Mouse (Mus musculus) layer of hippocampus, postnatal 14 days (tissue): ENCODE data around the gene Tssk4. TPM values are rescaled to one million over a fixed set of nuclear protein-coding genes. Genes with fewer than 3 reads are reported as not detected.
A peak's percentile ranks its signal among the peaks of the same experiment; 100 is the strongest.

ENCODE experiments used
- DNase-seq, 2 experiments: peaks; one replicate each; pipeline ENCODE4 v3.0.0; 2021 to 2022; ENCODE audit warnings: low spot score in 2 of 2, mixed read lengths in 1 of 2
- long read RNA-seq, 2 experiments: library from polyadenylated mRNA; stranded (forward); transcript quantifications; one replicate each; pipeline ENCODE4 v2.0.0; 2021
- total RNA-seq, 2 experiments: library from RNA; stranded (reverse); gene quantifications; 2 replicates each; pipeline ENCODE4 v1.2.3; 2021

Gene Tssk4
- under 1 TPM; 0.81 to 0.90 TPM for total RNA-seq
- long read RNA-seq, experiment 1 = 0 reads
- long read RNA-seq, experiment 2 = 0 reads

GRCm38 (mm10) chr14:55649884-55650283 is at the start of gene Tssk4:
Gene Tssk4, plus strand, starts transcription at chr14:55650184.
- no peak for DNase-seq

- no peak for DNase-seq
These were observed 46.7 kb upstream of the Tssk4 start, which contains the start of gene Irf9 for GRCm38 (mm10) chr14:55603271-55603632. Gene Irf9, plus strand, starts transcription at chr14:55603571.

DNA sequence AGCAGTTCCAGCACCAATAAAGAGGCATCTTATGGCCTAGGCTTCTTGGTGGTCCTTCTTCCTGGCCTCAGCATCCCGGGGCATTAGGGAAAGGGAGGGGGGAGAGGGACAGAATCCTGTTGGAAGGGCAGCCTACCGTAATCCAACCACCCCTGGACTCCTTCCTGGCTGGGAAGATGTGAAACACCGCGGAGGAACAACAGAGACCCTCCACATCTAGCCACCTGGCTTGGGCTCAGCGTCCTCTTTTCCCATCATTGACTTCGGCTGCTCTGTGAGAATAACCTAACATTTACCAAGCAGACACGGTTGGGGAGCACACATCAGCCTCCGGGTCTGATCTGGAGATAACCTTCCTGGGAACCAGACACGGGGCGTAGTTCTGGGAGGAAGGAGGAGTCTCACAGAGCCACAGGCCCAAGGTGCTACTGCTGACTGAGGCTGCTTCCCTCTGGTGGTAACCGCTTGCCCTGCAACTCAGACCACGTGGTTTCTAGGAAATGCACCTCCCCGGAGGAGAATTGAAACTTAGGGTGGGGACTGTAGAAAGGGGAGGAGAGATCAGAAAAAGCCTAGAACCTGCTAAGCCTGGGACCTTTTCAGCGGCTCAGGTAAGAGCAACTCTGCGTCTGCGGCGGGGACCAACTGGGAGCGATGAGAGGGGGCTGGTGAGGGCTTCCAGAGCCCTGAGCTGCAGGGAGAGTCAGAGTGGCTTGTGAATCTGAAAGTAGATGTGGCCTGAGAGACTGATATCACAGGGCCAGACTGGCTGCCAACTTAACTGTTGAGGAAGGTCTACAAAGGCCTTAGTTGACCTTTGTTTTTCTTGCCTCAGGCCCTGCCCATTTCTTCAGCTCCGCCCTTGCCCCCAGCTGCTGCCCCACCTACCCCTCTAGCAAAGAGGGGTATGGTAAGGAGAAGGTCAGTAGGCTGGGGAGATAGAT is 46.1 kb upstream of the Tssk4 start:
- DNase-seq = peak; percentile 84 to 88

- no peak for DNase-seq
These were observed 45.2 kb upstream of the Tssk4 start for GRCm38 (mm10) chr14:55604823-55605222.

GRCm38 (mm10) chr14:55605743-55606459 is 44.1 kb upstream of the Tssk4 start:
- DNase-seq = no peak

DNA sequence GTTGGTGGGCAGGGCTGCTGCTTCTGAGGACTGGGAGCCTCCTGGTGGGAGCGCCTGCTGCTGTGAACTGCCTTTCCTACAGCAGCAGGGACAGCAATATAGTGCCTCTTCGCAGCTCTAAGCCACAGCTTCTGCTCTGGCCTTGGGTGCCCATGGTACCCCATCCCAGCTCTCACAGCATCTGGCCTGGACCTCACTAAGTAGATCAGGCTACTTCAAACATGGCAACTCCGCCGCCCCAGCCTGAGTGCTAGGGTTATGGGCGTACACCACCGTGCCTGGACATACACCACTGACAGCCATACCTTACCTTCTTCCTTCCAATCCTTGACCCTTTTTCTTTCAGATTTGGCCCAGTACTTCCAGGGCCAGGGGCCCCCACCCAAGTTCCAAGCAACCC is 41.6 kb upstream of the Tssk4 start:
- no peak for DNase-seq

DNA sequence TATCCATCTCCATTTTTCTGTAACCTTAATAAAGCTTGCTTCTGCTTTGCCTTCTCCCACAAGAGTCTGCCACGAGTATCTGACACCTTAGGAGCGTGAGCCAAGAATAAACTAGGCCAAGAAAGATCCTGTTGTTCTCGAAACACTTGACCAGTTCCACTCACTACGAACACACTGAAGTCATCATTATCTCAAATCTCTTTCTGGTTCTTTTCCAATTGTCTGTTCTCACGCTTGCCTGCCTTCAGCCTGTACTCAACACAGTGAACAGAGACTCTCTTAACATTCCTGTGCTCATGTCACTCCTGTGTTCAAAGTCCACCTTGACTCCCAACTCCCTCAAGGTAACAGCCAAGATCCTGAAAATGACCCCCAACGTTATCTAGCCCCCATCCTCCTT is 36.6 kb upstream of the Tssk4 start:
- DNase-seq = no peak

- DNase-seq = no peak
These were observed 35.3 kb upstream of the Tssk4 start for GRCm38 (mm10) chr14:55614565-55615178.

DNA sequence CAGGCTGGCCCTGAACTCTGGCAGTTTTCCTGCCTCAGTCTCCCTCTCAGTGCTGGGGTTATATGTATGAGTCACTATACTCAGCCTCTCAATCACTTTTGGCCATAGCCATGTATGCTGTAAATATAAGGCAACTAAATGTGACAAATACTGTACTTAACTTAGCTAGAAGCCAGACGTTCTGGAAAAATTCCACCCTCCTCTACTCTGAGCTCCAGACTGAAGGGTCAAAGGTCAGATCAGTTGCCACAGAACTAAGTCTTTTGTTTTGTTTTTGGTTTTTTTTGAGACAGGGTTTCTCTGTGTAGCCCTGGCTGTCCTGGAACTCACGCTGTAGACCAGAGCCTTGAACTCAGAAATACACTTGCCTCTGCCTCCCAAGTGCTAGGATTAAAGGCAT is 34.1 kb upstream of the Tssk4 start:
- no peak for DNase-seq

DNA sequence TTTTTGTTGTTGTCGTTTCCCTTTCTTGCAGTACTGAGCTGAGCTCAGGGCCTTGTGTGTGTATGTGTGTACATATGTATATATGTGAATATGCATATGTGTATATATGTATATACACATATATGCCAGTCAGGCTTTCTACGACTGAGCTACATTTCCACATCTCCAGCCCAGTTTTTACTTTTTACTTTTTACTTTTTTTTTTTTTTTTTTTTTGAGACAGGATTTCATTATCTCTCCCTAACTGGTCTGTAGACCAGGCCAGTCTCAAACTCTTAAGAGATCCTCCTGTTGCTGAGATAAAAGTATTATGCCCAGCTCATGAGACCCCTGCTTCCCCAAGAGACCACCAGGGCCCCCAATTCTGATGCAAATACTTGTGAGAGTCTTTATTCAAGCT is 33.1 kb upstream of the Tssk4 start:
- no peak for DNase-seq

DNA sequence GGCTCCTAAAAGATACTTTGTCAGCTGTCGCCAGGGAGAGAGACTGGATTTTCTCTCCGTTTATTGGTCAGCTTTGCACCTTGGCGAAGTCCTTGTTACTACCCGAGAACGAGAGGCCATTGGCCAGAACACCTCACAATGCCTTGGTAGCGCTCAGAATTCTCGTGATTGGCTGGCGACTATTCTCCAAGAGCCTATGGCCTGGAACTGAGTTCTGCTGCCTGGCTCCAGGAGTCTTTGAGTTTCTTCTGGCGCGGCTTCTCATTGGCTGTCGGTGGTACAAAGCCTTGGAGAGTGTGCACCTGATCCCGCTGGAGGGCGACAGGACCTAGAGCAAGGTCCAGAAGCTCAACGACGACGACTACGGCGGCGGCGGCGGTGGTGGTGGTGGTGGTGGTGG is 32.2 kb upstream of the Tssk4 start, which contains the start of gene Rec8:
Gene Rec8, plus strand, starts transcription at position 216 of the 400 bp plus-strand sequence.
- no peak for DNase-seq

DNA sequence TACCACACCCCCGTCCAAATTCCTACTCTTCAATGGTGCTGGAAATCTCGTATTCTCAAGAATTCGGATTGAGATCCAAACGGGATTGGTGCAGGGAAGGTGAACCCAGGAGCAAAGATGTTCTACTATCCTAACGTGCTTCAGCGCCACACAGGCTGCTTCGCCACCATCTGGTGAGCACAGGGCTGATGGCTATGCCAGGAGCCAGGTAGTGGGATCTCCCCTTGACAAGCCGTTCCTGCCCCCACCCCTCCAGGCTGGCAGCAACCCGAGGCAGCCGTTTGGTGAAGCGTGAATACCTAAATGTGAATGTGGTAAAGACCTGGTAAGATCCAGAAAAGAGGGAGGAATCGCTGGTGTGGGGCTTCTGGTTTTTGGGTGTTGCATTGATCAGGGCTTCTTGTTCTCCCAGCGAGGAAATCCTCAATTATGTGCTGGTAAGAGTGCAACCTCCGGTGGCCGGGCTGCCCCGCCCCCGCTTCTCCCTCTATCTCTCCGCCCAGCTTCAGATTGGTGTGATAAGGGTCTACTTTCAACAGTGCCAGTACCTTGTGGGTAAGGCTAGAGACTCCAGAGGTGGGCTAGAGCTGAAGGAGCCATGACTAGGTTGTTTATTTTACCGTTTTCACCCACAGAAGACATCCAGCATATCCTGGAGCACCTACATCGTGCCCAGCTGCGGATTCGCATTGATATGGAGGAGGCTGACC is 31.3 kb upstream of the Tssk4 start:
- no peak for DNase-seq

- no peak for DNase-seq
These were observed 21.7 kb upstream of the Tssk4 start for GRCm38 (mm10) chr14:55628077-55628827.

DNA sequence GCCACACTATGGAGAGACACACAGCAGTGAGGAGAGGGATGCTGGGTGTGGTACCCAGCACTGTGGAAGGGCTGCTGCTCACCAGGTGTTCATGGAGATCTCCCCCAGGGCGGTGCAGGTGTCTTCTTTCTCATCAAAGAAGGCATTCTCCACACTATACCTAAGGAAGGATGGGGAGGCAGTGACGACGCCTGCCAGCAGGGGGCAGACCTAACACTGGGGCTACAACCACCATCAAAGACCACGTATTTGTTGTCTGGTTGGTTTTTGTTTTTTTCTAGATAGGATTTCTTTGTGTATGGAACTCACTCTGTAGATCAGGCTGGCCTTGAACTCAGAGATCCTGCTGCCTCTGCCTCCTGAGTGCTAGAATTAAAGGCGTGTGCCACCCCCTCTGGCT is 20.7 kb upstream of the Tssk4 start:
- DNase-seq = no peak

- peak in 1 of 2 experiments; percentile 42 for DNase-seq
These were observed 15.0 kb upstream of the Tssk4 start for GRCm38 (mm10) chr14:55634874-55635522.

DNA sequence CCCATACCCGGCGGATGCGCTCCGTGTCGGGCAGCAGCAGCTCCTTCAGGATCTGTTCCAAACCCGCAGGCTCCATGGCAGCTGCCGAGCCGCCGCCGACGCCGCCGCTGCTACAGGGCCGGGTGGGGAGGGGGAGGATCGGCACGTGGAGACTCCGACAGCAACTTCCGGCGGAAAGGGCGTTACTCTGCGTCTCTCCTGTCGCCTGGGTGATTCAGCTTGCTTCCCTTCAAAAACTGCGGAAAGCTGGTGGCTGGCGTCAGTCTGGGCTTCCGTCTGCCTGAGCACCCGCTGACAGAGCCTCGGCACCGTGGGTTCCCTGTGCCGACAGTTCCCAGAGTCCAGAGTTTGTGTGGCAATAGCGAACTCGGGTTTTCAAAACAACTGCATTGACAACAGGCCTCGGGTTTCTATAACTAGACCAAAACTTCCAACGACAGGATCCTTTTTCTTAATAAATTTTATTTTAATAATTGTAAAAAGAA is 14.4 kb upstream of the Tssk4 start, which contains the start of gene Ipo4:
Gene Ipo4, minus strand, starts transcription at position 435 of the 485 bp plus-strand sequence.
- DNase-seq = peak; percentile 83 to 93

GRCm38 (mm10) chr14:55637795-55638194 is 12.2 kb upstream of the Tssk4 start, which contains the start of gene Gm49378:
Gene Gm49378, minus strand, starts transcription at chr14:55637895.
- no peak for DNase-seq

- DNase-seq = no peak
These were observed 9.2 kb upstream of the Tssk4 start for GRCm38 (mm10) chr14:55640816-55641215.

GRCm38 (mm10) chr14:55641291-55641690 is 8.7 kb upstream of the Tssk4 start:
- DNase-seq = no peak
